Mouse (Mus musculus): ENCODE measurements around the gene Pitx2.

Pitx2 gene

GRCm38 (mm10) chr3:129217862-129218370 is 18.2 kb downstream of the Pitx2 start:
- DNase-seq: peak; percentile 48

GRCm38 (mm10) chr3:129218371-129218921 is 18.8 kb downstream of the Pitx2 start:
- peak; percentile 74 for DNase-seq

GRCm38 (mm10) chr3:129220086-129220670 is 20.5 kb downstream of the Pitx2 start:
- DNase-seq: peak; percentile 51

- DNase-seq: peak; percentile 33
Measured at GRCm38 (mm10) chr3:129220681-129221379, 21.2 kb downstream of the Pitx2 start.

GRCm38 (mm10) chr3:129221380-129222260 is 21.9 kb downstream of the Pitx2 start:
- DNase-seq: peak; percentile 34

- DNase-seq: peak; percentile 47
Measured at GRCm38 (mm10) chr3:129222448-129223290, 23.0 kb downstream of the Pitx2 start.

- DNase-seq: peak; percentile 22
Measured at GRCm38 (mm10) chr3:129223401-129223800, 23.7 kb downstream of the Pitx2 start.

GRCm38 (mm10) chr3:129223964-129224805 is 24.5 kb downstream of the Pitx2 start:
- peak; percentile 55 for DNase-seq

- DNase-seq: peak; percentile 26
Measured at GRCm38 (mm10) chr3:129224806-129225576, 25.3 kb downstream of the Pitx2 start.

GRCm38 (mm10) chr3:129225577-129226289 is 26.1 kb downstream of the Pitx2 start:
- peak; percentile 20 for DNase-seq

- peak; percentile 26 for DNase-seq
Measured at GRCm38 (mm10) chr3:129226681-129227080, 27.0 kb downstream of the Pitx2 start.

GRCm38 (mm10) chr3:129227331-129227730 is 27.7 kb downstream of the Pitx2 start:
- peak; percentile 17 for DNase-seq

- no peak for DNase-seq
Measured at GRCm38 (mm10) chr3:129238010-129238409, 38.3 kb downstream of the Pitx2 start.

GRCm38 (mm10) chr3:129238664-129239258 is 39.1 kb downstream of the Pitx2 start:
- peak; percentile 44 for DNase-seq

GRCm38 (mm10) chr3:129250997-129251396 is 51.3 kb downstream of the Pitx2 start:
- no peak for DNase-seq

GRCm38 (mm10) chr3:129254246-129254645 is 54.6 kb downstream of the Pitx2 start:
- DNase-seq: peak; percentile 5

- no peak for DNase-seq
Measured at GRCm38 (mm10) chr3:129256283-129256682, 56.6 kb downstream of the Pitx2 start.

GRCm38 (mm10) chr3:129256766-129257165 is 57.1 kb downstream of the Pitx2 start:
- DNase-seq: peak; percentile 30

GRCm38 (mm10) chr3:129258497-129258896 is 58.8 kb downstream of the Pitx2 start:
- no peak for DNase-seq

Measured in embryo, embryonic 11 days (tissue).